Mouse (Mus musculus) kidney, embryonic 16.5 days (tissue): ENCODE results near the gene Mospd3. TPM values are rescaled to one million over a fixed set of nuclear protein-coding genes. Genes with fewer than 3 reads are reported as not detected.

ENCODE experiments used
- ATAC-seq: fragments of 200-750 bp; cut with Nextera tagmentation; 2 replicates; pipeline ENCODE4 v1.8.0; 2017; ENCODE audit warnings: moderate TSS enrichment; ENCODE audit not compliant: low FRiP score, low TSS enrichment
- H3K27ac ChIP-seq: fragments of 300-500 bp; sonication (generic); 2 replicates; pipeline ENCODE4 v1.5.1; 2014; ENCODE audit warnings: low read length
- H3K27me3 ChIP-seq: fragments of 300-500 bp; sonication (generic); 2 replicates; pipeline ENCODE4 v1.6.1; 2014; ENCODE audit warnings: low read length, control low read depth, mixed read lengths; ENCODE audit not compliant: insufficient read depth
- H3K36me3 ChIP-seq: fragments of 300-500 bp; sonication (generic); 2 replicates; pipeline ENCODE4 v1.6.1; 2014; ENCODE audit warnings: low read length, control low read depth, mixed read lengths; ENCODE audit not compliant: insufficient read depth
- H3K4me1 ChIP-seq: fragments of 300-500 bp; sonication (generic); 2 replicates; pipeline ENCODE4 v1.6.1; 2014; ENCODE audit warnings: low read length, control low read depth, mixed read lengths; ENCODE audit not compliant: insufficient read depth
- H3K4me2 ChIP-seq: fragments of 300-500 bp; sonication (generic); replicated peaks from 2 replicates; pipeline ENCODE4 v1.6.1; 2014; ENCODE audit warnings: low read depth, low read length
- H3K4me3 ChIP-seq: fragments of 300-500 bp; sonication (generic); 2 replicates; pipeline ENCODE4 v1.5.1; 2014; ENCODE audit warnings: mild to moderate bottlenecking, low read length
- H3K9ac ChIP-seq: fragments of 300-500 bp; sonication (generic); replicated peaks from 2 replicates; pipeline ENCODE4 v1.6.1; 2014; ENCODE audit warnings: low read length
- H3K9me3 ChIP-seq: fragments of 300-500 bp; sonication (generic); 2 replicates; pipeline ENCODE4 v1.6.1; 2016; ENCODE audit warnings: low read length, control low read depth
- WGBS: fragments of 180-500 bp; shearing (Covaris S2); extraction: QIAGEN DNeasy Blood & Tissue Kit; methylation state at CpG from one replicate; pipeline ENCODE4 v1.1.7; 2014; 5-methylcytosine and 5-hydroxymethylcytosine counted together
- polyA plus RNA-seq: library from polyadenylated mRNA; unstranded; fragments of >200 nt; fragmentation: Nextera tagmentation; extraction: Ambion mirVana; gene quantifications from 2 replicates; pipeline ENCODE4 v1.2.1, GENCODE M21; 2015

Gene Mospd3
- polyA plus RNA-seq, 1 experiment from 2014 or later = 25.2 TPM

DNA sequence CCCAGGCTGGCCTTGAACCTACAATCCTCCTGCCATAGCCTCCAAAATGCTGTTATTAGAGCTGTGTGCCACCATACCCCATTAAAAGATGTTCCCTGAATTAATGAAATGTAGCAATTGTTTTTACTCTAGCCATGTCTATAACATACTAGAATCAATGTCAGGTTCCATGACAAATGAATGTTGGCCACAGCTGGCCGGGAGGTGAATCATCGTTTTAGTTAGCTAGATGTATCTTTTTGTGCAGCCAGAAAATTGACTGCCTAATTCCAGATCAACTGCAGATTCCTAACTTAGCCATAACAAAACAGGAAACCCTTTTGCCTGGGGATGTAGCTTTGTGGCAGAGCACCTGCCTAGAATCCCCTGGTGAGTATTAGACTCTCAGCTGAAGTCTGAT lies 51.0 kb downstream of the Mospd3 start:
- WGBS = 78% methylated on average over 2 of the region's 2 CpGs

More for the DNA sequence above, 51.0 kb downstream of the Mospd3 start:
- peaks cover 9% of the 10 kb centered on the region for H3K27me3 ChIP-seq
- peaks cover 4% of the 10 kb centered on the region; the same call in 1 of the 2 replicates for H3K4me1 ChIP-seq
- H3K4me3 ChIP-seq = no peak overlapping the region
- no peak overlapping the region for H3K4me2 ChIP-seq
- no peak overlapping the region for H3K27ac ChIP-seq
- H3K9ac ChIP-seq = no peak overlapping the region
- no peak for ATAC-seq
- H3K9me3 ChIP-seq = no peaks in the 10 kb centered on the region
- no peaks in the 10 kb centered on the region for H3K36me3 ChIP-seq

Other genes with a start within 250 kb of the Mospd3 start
- 0.11 and 0.17 TPM in 2 replicates for gene Zan, start 124.0 kb downstream of the Mospd3 start, polyA plus RNA-seq
- gene Pop7, start 98.5 kb downstream of the Mospd3 start, polyA plus RNA-seq = 51.2 and 53.0 TPM in 2 replicates
- 11.9 and 12.2 TPM in 2 replicates for gene Gigyf1, start 82.5 kb downstream of the Mospd3 start, polyA plus RNA-seq
- 0.24 and 0.36 TPM in 2 replicates for gene Epo, start 67.8 kb downstream of the Mospd3 start, polyA plus RNA-seq
- gene Gnb2, start 67.5 kb downstream of the Mospd3 start, polyA plus RNA-seq = 358 and 388 TPM in 2 replicates
- gene Actl6b, start 47.5 kb downstream of the Mospd3 start, polyA plus RNA-seq = 0.40 and 0.96 TPM in 2 replicates
- 0.23 and 0.57 TPM in 2 replicates for gene Tfr2, start 31.2 kb downstream of the Mospd3 start, polyA plus RNA-seq
- gene Pcolce, start 12.7 kb upstream of the Mospd3 start, polyA plus RNA-seq = 150 and 156 TPM in 2 replicates
- 0.09 and 0.13 TPM in 2 replicates for gene Fbxo24, start 27.9 kb upstream of the Mospd3 start, polyA plus RNA-seq
- gene Lrch4, start 28.1 kb upstream of the Mospd3 start, polyA plus RNA-seq = 39.5 and 51.8 TPM in 2 replicates
- gene Gm20605, start 28.1 kb upstream of the Mospd3 start, polyA plus RNA-seq = 18.4 and 20.9 TPM in 2 replicates
- gene Sap25, start 40.3 kb upstream of the Mospd3 start, polyA plus RNA-seq = 11.7 and 13.3 TPM in 2 replicates
- 0.94 and 1.4 TPM in 2 replicates for gene Irs3, start 44.7 kb upstream of the Mospd3 start, polyA plus RNA-seq
- gene Agfg2, start 83.7 kb upstream of the Mospd3 start, polyA plus RNA-seq = 17.2 and 21.1 TPM in 2 replicates
- gene Nyap1, start 140.5 kb upstream of the Mospd3 start, polyA plus RNA-seq = 2.1 and 2.2 TPM in 2 replicates
- gene Tsc22d4, start 144.7 kb upstream of the Mospd3 start, polyA plus RNA-seq = 126 and 129 TPM in 2 replicates
- gene Ppp1r35, start 177.8 kb upstream of the Mospd3 start, polyA plus RNA-seq = 26.0 and 32.1 TPM in 2 replicates
- 11.0 and 11.2 TPM in 2 replicates for gene Mepce, start 186.6 kb upstream of the Mospd3 start, polyA plus RNA-seq
- 24.8 and 31.8 TPM in 2 replicates for gene Zcwpw1, start 186.7 kb upstream of the Mospd3 start, polyA plus RNA-seq
- gene Pilra, start 235.2 kb upstream of the Mospd3 start, polyA plus RNA-seq = 0.67 and 2.0 TPM in 2 replicates